Mouse (Mus musculus): ENCODE data around the gene Sez6l2.

The Sez6l2 gene

GRCm38 (mm10) chr7:126959780-126960179 is 9.4 kb downstream of the Sez6l2 start:
- DNase-seq (ENCODE audit: low read depth, low spot score): no peak

DNA sequence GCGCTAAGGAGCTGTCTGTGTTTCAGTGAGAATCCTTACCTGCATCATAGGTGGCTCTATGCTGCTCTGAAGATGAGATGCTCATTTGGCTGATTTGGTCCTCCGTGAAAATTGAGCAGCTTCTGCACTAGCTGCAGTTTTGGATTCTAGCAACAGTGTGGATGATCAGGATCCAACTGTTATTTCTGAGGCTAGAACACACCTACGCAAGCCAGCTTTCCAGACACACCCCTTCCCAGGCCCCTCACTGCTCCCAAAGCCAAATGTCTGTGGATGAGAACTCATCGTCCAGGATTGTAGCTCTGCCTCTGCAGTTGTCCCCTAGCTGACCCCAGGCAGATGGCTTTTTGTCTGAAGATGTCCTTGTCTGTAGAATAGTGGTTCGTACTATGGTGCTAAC is 10.7 kb downstream of the Sez6l2 start:
- no peak for DNase-seq (ENCODE audit: low read depth, low spot score)

DNA sequence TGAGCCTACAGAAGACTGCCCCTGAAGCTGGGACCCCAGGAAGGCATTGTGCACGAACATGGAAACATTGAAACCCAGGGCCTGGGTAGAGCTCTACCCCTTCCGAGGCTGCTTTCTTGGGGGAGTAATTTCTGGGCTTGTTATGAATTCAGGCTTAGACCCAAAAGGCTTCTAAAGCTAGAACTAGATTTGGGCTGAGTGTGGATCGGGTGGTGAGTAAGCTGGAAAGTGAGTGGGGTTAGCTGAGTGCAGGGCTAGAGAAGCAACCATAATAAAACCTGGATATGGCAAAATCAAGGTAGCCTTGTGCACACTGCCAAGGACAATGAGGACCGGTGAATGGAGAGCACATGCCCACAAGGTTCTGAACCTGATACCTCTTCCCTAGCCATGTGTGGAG is 11.6 kb downstream of the Sez6l2 start:
- no peak for DNase-seq (ENCODE audit: low read depth, low spot score)

GRCm38 (mm10) chr7:126963548-126964286 is 13.4 kb downstream of the Sez6l2 start:
- DNase-seq (ENCODE audit: low read depth, low spot score): no peak

DNA sequence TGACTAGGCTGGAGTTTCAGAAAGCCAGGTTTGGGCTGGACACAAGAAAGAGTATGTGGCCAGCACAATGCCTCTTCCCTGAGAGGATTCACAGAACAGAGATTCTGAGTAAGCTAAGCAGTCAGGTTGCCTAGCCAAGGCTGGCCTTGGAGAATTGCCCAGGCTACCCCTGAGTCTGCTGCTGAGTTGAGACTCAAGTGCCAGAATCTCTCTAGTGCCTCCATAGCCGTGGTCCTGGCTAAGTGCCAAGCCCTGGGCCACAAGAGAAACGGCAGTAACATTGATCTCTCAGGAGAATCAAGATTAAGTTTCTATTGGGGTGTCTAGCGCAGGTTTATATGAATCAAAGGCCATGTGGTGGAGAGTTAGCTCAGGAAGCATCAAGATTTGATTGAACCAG is 15.2 kb downstream of the Sez6l2 start:
- DNase-seq (ENCODE audit: low read depth, low spot score): no peak

DNA sequence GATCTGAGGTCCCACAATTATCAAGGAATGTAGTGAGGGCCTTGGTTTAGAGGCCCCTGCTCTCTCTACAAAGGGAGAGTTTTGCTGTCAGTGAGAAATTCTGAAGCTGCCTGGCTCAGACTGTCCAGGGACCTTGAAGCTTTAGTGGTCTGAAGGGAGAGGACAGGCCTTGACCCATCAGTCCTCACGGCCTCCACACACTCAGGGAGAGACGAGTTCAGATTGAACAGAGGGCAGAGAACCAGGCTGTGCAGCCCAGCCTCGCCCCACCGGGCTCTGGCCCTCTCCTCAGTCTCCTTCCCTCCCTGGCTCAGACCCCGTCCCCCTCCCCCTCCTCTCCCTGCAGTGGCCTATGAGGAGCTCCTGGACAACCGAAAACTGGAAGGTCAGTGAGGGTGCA is 17.0 kb downstream of the Sez6l2 start:
- DNase-seq (ENCODE audit: low read depth, low spot score): no peak

DNA sequence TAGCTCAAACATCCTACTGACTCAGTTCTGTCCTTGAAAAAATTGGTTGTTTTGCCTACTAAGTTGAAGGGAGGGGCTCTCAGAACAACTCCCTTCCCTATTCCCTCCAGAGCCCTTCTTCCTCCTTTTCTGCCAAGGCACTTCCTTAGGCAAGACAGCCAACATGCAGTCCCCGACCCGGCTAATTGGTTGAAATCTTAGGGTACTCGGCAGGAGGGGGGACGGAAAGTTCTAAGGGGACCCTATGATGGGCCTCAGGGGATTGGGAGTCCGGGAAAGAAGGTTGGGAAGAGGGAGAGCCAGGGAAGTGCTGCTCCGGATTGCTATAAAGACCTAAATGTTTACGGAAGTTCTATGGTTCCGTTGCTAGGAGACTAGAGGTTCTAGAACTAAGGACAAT is 25.1 kb downstream of the Sez6l2 start:
- DNase-seq (ENCODE audit: low read depth, low spot score): no peak

DNA sequence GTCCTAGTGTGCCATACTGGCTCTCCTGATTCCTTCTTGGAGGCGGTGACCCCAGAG is 25.4 kb downstream of the Sez6l2 start, which contains the start of gene Cdipt:
TSS of gene Cdipt (plus strand) at position 22 of the 57 bp plus-strand sequence.
- DNase-seq (ENCODE audit: low read depth, low spot score): no peak

DNA sequence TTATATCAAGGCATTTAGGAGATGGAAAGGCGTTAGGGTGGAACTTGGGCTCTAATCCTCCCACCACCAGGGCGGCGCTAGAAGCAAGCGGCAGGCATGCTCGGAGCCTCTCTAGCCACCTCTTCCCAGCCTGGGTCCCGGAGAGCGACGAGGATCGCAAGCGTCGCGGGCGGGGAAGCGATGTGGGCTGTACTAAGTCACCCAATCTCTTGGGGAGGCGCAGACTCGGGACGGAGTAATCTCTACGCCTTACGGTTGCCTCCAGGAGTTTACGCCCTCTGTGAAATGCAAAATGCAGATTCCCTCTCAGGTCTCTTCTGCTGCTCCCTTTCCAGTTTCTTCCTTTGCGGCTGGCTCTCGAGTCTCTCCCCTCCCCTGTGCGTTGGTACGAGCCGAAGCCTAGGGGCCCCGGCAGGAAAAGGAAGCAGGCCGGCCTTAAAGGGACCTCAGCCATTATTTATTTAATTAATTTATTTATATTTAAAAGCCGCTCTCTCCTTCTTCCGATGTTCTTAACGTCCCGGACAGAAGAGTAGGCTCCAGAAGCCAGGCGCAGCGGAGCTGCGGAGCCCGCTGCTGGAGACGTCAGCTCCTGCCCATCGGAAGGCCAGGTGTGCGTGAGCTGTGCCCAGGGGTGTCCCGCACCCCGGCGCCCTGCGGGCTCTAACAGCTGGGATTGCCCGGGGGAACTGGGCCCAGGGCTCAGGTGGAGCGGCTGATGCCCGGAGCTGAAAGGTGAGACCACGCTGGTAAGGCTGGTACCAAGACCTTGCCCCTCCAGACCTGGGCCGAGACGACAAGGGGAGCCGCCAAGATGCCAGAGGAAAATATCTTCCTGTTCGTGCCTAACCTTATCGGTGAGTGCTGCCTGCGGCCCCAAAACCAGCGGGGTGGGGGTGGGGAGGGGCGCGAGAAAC is 25.8 kb downstream of the Sez6l2 start, which contains the start of gene Cdiptos:
TSS of gene Cdiptos (minus strand) at position 149 of the 917 bp plus-strand sequence.
- peak; percentile 93 for DNase-seq (ENCODE audit: low read depth, low spot score)

DNA sequence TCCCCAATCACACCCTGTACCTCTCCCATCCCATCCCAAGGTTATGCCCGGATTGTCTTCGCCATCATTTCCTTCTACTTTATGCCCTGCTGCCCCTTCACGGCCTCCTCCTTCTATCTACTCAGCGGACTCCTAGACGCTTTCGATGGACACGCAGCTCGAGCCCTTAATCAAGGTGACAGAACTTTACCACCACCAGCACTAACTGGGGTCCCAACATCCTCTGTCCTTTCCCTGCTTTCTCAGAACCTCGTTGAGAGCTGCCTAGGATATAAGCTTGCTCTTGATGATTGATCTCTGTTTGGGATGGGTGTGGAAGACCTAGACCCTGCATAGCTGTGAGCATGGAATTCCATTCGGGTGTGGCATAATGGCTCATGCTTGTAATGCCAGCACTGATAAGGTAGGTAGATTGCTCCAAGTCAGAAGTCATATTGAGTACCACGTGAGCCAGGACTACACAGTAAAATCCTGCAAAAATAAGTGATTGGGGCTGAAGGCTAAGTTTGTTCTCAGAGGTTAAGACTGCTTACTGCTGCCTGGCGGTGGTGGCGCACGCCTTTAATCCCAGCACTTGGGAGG is 26.6 kb downstream of the Sez6l2 start:
- no peak for DNase-seq (ENCODE audit: low read depth, low spot score)

DNA sequence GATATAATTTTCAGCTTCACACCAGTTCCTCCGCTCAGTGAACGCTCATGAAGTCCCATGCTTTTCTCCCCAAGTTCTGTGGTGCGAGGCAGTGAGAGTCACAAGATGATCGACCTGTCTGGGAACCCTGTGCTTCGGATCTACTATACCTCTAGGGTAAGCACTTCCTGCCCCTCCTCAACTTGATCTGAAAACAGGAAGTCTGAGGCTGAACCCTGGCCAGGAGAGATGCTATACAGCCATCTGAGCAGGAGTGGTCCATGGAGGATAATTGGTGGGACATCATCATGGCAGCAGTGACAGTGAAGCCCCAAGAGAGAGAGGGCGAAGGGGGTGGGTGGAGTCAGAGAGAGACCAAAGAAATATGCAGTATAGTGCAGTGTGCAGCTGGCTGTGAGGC is 28.5 kb downstream of the Sez6l2 start:
- DNase-seq (ENCODE audit: low read depth, low spot score): no peak

DNA sequence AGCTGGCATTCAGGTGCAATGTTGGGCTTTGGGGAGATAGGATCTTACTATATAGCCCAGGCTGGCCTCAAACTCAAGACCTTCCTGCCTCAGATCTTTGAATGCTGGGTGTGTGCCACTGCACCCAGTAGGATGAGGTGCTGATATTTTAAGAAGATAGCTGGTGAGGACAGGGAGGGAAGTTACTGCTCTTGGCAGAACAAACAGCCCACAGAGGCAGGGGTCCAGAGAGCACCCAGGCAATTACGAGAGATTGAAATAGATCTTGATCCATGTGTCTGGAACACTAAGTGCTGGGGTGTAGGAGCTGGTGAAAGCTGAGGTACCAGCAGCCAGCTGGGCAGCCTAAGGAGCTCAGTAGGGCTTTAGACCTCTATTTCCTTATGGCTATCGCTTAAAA is 31.2 kb downstream of the Sez6l2 start:
- no peak for DNase-seq (ENCODE audit: low read depth, low spot score)

GRCm38 (mm10) chr7:126982054-126982453 is 31.7 kb downstream of the Sez6l2 start:
- no peak for DNase-seq (ENCODE audit: low read depth, low spot score)

DNA sequence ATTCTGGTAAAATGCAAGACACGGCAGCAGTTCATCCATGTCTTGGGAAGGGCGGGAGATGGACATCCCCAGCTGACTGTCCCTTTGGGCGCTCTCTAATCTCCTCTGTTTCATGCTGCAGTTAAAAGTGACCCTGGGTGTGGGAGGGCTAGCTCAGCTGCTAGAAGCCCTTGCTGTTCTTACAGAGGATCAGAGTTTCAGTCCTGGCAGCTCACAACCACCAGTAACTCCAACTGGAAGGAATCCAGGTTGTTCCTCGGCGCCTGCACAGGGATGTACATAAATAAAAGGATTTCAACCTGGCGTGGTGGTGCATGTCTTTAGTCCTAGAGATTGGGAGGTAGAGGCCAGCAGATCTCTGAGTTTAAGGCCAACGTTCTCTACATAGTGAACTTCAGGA is 32.8 kb downstream of the Sez6l2 start:
- no peak for DNase-seq (ENCODE audit: low read depth, low spot score)

DNA sequence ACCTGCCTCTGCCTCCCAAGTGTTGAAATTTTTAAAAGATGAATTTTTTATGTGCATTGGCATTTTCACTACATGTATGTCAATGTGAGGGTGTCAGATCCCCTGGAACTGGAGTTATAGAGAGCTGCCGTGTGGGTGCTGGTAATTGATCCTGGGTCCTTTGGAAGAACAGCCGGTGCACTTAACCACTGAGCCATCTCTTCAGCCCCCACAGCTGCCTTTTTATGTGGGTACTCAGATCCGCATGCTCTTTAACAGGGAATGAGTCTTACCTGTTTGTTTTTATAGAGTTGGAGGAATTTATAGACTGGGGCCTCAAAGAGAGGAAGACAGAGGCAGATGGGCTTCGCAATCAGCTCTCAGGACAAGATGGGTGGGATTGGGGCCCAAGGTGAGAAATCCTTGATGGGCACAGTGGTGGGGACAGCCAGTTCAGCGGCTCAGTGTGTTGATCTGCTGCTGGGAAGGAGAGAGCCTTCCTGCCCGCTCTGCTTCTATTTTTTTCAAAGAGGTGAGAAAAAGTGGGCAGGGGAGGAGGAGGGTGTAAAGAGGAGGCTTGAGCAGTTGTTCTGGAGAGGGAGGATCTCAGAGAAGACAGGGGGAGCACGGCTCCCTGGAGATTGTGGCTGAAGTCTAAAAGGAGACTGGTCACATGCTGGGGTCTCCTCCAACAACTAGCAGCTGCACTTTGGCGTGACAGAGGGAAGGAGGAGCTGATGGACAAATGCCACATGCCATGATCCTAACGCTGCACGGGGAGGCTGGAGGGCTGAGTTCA is 34.5 kb downstream of the Sez6l2 start:
- no peak for DNase-seq (ENCODE audit: low read depth, low spot score)

DNA sequence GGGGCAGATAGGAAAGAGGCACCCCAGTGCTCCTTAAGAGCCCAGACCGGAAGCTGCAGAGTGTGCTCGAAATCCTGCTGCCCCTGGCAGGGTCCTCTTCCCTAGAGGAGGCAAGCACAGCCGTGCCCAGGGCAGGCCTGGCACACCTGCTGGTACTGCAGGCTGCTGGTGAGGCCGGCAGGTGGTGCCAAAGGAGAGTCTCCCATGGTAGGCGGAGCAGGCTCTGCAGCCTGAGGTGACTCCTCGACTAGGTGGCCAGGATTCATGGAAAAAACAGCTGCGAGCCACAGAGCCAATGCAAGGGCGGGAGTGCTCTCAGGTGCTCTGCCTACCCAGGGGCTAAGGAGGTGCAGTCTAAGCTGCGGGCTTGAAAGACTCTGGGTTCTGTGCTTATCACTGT is 36.0 kb downstream of the Sez6l2 start:
- DNase-seq (ENCODE audit: low read depth, low spot score): no peak

DNA sequence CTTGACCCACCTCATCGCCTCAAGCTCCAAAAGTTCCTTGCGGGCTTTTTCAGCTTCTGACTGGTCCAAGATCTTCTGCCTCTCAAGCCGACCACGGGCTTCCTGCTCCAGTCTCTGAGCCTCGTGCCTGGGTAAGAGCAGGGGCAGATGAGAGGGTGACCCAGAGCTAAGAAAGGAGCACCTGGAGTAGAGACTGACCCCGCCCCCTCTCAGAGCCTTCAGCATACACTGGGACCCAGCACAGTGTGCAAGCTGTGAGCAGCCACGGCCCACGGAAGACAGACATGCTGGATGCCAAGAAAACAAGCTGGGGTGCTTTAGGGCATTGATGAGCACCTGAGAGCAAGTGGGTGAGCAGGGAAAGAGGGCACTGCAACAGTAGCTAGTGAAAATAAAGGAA is 38.5 kb downstream of the Sez6l2 start:
- no peak for DNase-seq (ENCODE audit: low read depth, low spot score)

GRCm38 (mm10) chr7:126996449-126996848 is 46.1 kb downstream of the Sez6l2 start:
- DNase-seq (ENCODE audit: low read depth, low spot score): no peak

GRCm38 (mm10) chr7:126999568-126999967 is 49.2 kb downstream of the Sez6l2 start:
- no peak for DNase-seq (ENCODE audit: low read depth, low spot score)

DNA sequence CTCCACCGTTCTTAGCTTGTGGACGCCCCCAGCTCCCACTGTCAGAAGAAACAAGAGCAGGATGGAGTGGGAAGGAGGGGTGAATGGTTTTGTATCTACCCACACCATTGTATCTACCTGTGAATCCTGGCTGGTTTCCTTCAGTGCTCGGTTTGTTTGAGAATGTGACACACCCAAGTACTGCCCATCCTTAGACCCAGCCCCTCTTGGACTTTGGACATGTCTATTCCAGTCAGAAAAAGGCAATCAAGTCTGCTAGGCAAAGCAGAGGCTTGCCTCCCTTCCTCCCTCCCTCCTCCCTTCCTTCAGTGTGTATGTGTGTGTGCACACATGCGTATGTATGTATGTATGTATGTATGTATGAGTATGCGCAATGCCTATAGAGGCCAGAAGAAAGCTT is 53.3 kb downstream of the Sez6l2 start:
- no peak for DNase-seq (ENCODE audit: low read depth, low spot score)

DNA sequence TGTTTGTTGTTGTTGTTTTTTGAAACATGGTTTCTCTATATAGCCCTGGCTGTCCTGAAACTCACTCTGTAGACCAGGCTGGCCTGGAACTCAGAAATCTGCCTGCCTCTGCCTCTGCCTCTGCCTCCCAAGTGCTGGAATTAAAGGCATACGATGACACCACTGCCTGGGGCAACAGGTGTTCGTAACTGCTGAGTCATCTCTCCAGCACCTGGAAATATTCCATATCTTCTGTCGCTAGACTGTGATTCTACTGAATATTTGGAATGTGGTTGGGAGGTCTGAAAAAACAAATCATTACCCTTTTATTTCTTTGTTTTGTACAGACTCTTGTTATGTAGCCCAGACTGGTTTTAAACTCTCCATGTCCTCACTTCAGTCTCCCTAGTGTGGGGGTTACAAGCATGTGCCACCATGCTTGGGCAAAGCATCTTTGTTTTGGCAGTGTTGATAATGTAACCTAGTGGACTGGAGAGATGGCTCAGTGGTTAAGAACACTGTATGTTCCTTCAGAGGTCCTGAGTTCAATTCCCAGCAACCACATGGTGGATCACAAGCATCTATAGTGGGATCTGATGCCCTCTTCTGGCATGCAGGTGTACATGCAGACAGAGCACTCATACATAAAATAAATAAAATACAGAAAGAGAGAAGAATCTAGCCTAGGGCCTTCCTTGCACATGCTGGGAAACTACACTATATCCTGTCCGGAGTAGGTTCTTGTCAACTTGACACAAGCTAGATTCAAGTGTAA is 53.9 kb downstream of the Sez6l2 start:
- DNase-seq (ENCODE audit: low read depth, low spot score): no peak
